Mouse (Mus musculus): ENCODE results near the gene Bmp2k.

- TF ChIP-seq CTCF (IDR thresholded peaks at IDR 0.05; ENCODE audit: low read depth) (0 out of 2 replicates have a peak, but pooled peaks have one; percentile 3), EP300 (IDR thresholded peaks at IDR 0.05; ENCODE audit: low read depth) (no peak)
These were observed 113.9 kb downstream of the Bmp2k start, which contains the start of gene Paqr3 for GRCm38 (mm10) chr5:97111207-97111910.
